Mouse (Mus musculus) hindbrain, embryonic 11.5 days (tissue): ENCODE measurements around the gene Prkn. TPM values are rescaled to one million over a fixed set of nuclear protein-coding genes. Genes with fewer than 3 reads are reported as not detected.
A peak's percentile ranks its signal among the peaks of the same experiment; 100 is the strongest.

ENCODE experiments used
- ATAC-seq: fragments of 200-750 bp; cut with Nextera tagmentation; 2 replicates; pipeline ENCODE4 v1.8.0; 2017; ENCODE audit warnings: mild to moderate bottlenecking, moderate TSS enrichment, moderate library complexity; ENCODE audit not compliant: low FRiP score
- DNase-seq: peaks from one replicate; pipeline ENCODE4 v3.0.0-alpha.2; 2015; ENCODE audit warnings: low spot score
- H3K27ac ChIP-seq: fragments of 300-500 bp; sonication (generic); 2 replicates; pipeline ENCODE4 v1.5.1; 2014; ENCODE audit warnings: mild to moderate bottlenecking, low read depth, low read length
- H3K27me3 ChIP-seq: fragments of 300-500 bp; sonication (generic); 2 replicates; pipeline ENCODE4 v1.6.1; 2014; ENCODE audit warnings: mild to moderate bottlenecking, low read length, moderate library complexity, mixed read lengths; ENCODE audit not compliant: control insufficient read depth, insufficient read depth
- H3K36me3 ChIP-seq: fragments of 300-500 bp; sonication (generic); 2 replicates; pipeline ENCODE4 v1.6.1; 2014; ENCODE audit warnings: mild to moderate bottlenecking, low read length, moderate library complexity, mixed read lengths; ENCODE audit not compliant: control insufficient read depth, insufficient read depth
- H3K4me1 ChIP-seq: fragments of 300-500 bp; sonication (generic); replicated peaks from 2 replicates; pipeline ENCODE4 v1.6.1; 2014; ENCODE audit warnings: low read length, mixed read lengths; ENCODE audit not compliant: control insufficient read depth, insufficient read depth
- H3K4me2 ChIP-seq: fragments of 300-500 bp; sonication (generic); replicated peaks from 2 replicates; pipeline ENCODE4 v1.6.1; 2014; ENCODE audit warnings: mild to moderate bottlenecking, low read depth, low read length
- H3K4me3 ChIP-seq: fragments of 300-500 bp; sonication (generic); 2 replicates; pipeline ENCODE4 v1.5.1; 2014; ENCODE audit warnings: low read depth, low read length
- H3K9ac ChIP-seq: fragments of 300-500 bp; sonication (generic); 2 replicates; pipeline ENCODE4 v1.6.1; 2014; ENCODE audit warnings: low read depth, low read length
- H3K9me3 ChIP-seq: fragments of 300-500 bp; sonication (generic); 2 replicates; pipeline ENCODE4 v1.6.1; 2016; ENCODE audit warnings: low read length; ENCODE audit not compliant: control insufficient read depth
- WGBS: fragments of 180-500 bp; shearing (Covaris S2); extraction: QIAGEN DNeasy Blood & Tissue Kit; methylation state at CpG from one replicate; pipeline ENCODE4 v1.1.7; 2014; 5-methylcytosine and 5-hydroxymethylcytosine counted together
- polyA plus RNA-seq: library from polyadenylated mRNA; unstranded; fragments of >200 nt; fragmentation: Nextera tagmentation; extraction: Ambion mirVana; gene quantifications from 2 replicates; pipeline ENCODE4 v1.2.1, GENCODE M21; 2014

Prkn gene
- polyA plus RNA-seq, 1 experiment from 2014 or later, result 1.9 TPM

DNA sequence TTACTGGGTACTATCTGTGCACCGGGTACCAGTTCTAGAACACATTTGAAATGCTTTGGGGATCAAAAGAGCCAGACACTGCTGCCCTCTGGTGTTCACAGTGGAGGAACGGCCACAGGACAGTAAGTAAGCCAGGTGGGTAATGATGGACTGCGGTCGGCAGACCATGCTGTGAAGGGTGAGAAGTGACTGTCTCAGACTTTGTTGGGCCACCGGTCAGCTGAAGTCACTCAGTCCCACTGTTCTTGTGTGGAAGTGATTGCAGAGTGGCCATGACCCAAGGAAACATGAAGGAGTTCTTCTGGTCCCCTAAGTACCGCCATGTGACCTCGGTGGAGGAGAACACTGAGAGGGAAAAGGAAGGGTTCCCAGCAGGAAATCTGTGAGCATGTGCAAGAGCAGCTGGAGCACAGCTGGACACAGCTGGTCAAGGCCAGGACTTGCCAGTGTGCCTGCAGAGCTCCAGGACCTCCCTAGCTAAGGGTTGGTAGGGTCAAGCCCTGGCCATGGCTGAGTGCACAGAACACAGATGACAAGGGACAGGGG lies 1135.0 kb downstream of the Prkn start:
- ATAC-seq, result no peak; the same call in 1 of the 2 replicates
- 37% methylated on average over 7 of the region's 7 CpGs for WGBS

DNA sequence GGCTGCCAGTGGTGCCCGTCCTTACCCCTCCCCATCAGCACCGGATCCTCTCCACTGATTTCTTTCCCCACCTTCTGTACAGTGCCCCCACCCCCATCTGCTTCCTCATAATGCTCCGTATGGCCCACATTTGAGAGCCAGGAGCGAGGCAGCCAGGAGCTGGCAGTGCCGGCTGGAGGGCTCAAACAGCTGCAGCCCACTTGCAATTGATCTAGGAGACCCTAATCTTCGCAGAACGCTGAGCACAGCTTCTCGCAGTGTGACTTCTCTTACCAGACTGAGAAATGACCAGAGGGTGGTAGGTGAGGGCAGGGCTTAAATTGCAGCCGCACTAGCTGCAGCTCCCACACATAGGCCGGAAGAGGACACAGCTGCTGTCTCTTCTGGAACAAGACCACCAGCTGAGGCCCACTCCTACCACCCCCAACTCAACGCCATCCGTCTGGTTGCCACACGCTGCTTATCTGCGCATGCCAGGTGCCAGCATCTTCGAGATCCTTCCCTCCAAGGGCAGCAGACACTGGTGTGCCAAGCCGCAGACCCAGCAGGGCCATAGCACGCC lies 1138.2 kb downstream of the Prkn start:
- DNase-seq, result peak; percentile 33
- Histone ChIP-seq H3K27me3 (no peaks in the 10 kb centered on the region), H3K4me3 (no peak overlapping the region), H3K36me3 (no peaks in the 10 kb centered on the region), H3K9me3 (no peaks in the 10 kb centered on the region), H3K4me2 (no peak overlapping the region), H3K9ac (no peak overlapping the region), H3K4me1 (no peaks in the 10 kb centered on the region), H3K27ac (no peak overlapping the region)
- 44% methylated on average over 17 of the region's 17 CpGs for WGBS
- ATAC-seq, result peak; percentile 49; the same call in 1 of the 2 replicates

More for the DNA sequence above, 1135.0 kb downstream of the Prkn start:
- Histone ChIP-seq H3K4me2 (no peak overlapping the region), H3K9ac (no peak overlapping the region), H3K36me3 (no peaks in the 10 kb centered on the region), H3K4me3 (no peak overlapping the region), H3K9me3 (no peaks in the 10 kb centered on the region), H3K4me1 (no peaks in the 10 kb centered on the region), H3K27ac (no peak overlapping the region), H3K27me3 (no peaks in the 10 kb centered on the region)
- peak; percentile 64 for DNase-seq

DNA sequence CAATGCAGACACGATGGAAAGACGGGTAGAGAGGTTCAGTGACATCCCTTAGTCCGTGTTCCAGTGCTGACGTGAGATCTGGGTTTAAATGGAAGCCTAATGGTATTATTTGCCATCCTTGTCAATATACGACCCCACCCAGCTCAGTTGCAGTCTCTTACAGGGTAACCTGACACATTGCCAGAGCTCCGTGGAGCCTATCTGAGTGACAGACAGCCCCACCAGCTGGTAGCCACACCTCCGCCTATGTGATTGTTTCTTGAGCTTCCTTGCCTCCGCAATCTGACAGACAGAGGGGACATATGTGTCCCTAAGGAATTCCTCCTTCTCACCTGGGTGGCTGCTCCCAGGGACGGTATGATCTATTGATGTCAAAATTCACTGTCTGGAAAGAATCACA lies 1141.5 kb downstream of the Prkn start:
- Histone ChIP-seq H3K4me3 (no peak overlapping the region), H3K9me3 (no peaks in the 10 kb centered on the region), H3K4me1 (no peaks in the 10 kb centered on the region), H3K9ac (no peak overlapping the region), H3K4me2 (no peak overlapping the region), H3K27me3 (no peaks in the 10 kb centered on the region), H3K36me3 (no peaks in the 10 kb centered on the region), H3K27ac (no peak overlapping the region)
- no peak for DNase-seq
- ATAC-seq, result no peak
- WGBS, result 78% methylated on average over 9 of the region's 9 CpGs

DNA sequence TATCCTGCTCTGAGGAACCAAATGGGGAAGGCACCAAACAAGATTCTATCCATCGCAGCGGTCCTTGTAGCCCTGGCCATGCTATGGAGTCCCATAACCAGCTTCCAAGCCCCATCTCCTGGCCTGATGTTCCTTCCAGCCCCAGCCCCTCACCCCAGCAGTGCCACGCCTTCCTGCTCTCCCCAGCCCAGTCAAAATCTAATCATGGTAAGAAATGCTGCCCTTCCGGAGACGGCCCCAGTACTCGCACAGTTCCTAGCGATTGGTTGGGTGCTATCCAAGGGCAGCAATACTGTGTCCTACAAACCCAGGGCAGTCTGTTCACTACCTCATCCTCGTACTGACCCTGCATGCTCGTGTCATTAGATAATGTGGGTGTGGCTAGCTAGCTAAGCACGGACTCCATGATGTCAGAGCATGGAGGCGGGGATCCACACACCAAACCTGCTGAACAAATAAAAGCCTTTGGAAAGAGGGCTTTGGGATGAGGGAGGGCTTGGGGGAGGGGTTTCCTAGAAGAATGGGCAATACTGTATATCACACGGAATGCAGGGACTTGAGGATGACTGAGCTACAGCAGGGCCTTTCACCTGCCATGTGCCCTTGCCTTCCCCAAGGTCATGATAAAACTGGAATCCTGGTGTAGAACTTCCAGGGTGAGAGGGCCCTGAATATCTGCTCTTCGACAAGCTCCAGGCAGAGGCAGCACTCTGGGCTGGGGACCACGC lies 1148.1 kb downstream of the Prkn start:
- no peak overlapping the region for H3K9ac ChIP-seq
- no peaks in the 10 kb centered on the region; the same call in 1 of the 2 replicates for H3K4me1 ChIP-seq
- H3K4me3 ChIP-seq, result no peak overlapping the region
- H3K9me3 ChIP-seq, result no peaks in the 10 kb centered on the region
- H3K4me2 ChIP-seq, result no peak overlapping the region
- no peak for ATAC-seq
- H3K27ac ChIP-seq, result no peak overlapping the region
- no peak for DNase-seq
- 79% methylated on average over 14 of the region's 14 CpGs for WGBS
- H3K27me3 ChIP-seq, result no peaks in the 10 kb centered on the region
- H3K36me3 ChIP-seq, result no peaks in the 10 kb centered on the region

DNA sequence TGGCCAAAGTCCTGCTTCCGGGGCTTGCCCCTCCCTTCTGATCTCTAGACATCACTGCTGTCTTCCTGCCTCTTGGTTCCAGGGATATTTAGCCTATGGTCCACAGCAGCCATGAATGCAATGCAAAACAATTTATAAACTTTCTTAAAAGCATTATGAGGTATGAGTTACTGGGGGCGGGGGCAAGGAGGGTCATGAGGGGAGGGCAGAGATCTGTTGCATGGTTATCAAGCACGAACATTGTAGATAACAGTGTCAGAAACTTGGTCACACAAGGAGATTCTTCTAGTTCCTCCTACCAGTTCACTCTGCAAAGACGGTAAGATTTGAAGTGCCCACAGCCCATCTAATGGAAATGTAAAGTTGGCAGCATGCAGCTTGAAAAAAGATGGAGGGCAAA lies 1149.1 kb downstream of the Prkn start:
- DNase-seq, result no peak
- no peak overlapping the region for H3K4me3 ChIP-seq
- H3K27me3 ChIP-seq, result no peaks in the 10 kb centered on the region
- WGBS, result 94% methylated on average over 4 of the region's 4 CpGs
- H3K9me3 ChIP-seq, result no peaks in the 10 kb centered on the region
- H3K4me2 ChIP-seq, result no peak overlapping the region
- no peak for ATAC-seq
- no peak overlapping the region for H3K9ac ChIP-seq
- no peak overlapping the region for H3K27ac ChIP-seq
- H3K36me3 ChIP-seq, result no peaks in the 10 kb centered on the region
- H3K4me1 ChIP-seq, result no peaks in the 10 kb centered on the region; the same call in 1 of the 2 replicates

DNA sequence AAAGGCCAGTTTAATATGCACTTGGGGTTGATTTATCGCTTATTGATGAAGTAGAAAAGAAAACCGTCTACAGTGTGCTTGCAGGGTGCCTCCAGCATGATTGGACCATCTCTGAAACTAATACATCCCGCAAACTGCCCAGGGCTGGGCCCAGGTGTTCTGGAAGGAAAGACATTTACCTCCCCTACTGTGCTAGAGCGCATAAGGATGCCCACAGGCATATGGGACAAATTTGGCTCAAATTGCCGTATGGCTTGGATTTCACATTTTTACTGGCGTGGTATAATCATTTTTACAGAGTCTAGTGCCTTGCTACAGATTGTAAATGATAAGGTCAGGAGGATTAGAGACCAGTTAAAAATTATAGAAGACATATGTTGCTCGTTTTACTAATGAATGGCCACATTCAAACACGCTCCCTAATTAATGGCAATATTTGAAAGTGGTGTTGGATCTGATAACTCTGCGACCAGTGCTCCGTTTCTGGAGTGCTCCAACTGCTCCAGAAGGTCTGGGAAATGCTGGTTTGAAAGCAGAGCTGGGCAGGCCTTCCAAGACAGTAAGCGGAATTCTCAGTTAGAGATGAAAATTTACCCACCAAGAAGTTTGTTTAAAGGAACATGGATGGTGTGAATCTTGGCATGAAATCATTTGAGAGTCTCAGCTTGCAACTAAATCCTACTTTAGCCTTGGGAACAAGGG lies 1150.4 kb downstream of the Prkn start:
- no peaks in the 10 kb centered on the region for H3K27me3 ChIP-seq
- no peak overlapping the region for H3K4me2 ChIP-seq
- H3K4me3 ChIP-seq, result no peak overlapping the region
- H3K27ac ChIP-seq, result no peak overlapping the region; the same call in 1 of the 2 replicates
- peak; percentile 14 for DNase-seq
- 78% methylated on average over 11 of the region's 11 CpGs for WGBS
- H3K9ac ChIP-seq, result no peak overlapping the region
- no peaks in the 10 kb centered on the region for H3K9me3 ChIP-seq
- no peak for ATAC-seq
- H3K4me1 ChIP-seq, result no peaks in the 10 kb centered on the region; the same call in 1 of the 2 replicates
- H3K36me3 ChIP-seq, result no peaks in the 10 kb centered on the region

DNA sequence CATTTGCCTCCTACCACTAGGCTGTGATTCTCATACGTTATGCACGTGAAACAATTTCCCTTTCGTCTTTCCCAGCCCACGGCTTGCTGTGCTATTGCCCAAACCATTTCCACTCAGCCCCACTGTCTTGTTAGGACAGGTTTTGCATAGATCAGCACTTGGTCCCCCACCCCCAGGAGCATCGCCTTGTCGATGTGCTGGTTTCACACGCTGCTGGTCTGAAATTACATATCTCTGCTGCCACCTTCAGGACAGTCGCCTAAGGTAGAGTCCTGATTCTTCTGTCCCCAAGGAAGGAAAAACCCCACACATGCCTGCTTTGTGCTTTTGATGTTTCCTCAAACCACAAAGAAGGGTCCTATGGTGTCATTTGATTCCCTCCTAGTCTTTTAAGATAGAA lies 1153.1 kb downstream of the Prkn start:
- H3K9me3 ChIP-seq, result no peaks in the 10 kb centered on the region
- no peak overlapping the region for H3K27ac ChIP-seq
- ATAC-seq (no peak; the same call in 1 of the 2 replicates), DNase-seq (peak; percentile 77)
- no peak overlapping the region for H3K9ac ChIP-seq
- no peaks in the 10 kb centered on the region for H3K27me3 ChIP-seq
- 27% methylated on average over 8 of the region's 8 CpGs for WGBS
- no peaks in the 10 kb centered on the region; the same call in 1 of the 2 replicates for H3K4me1 ChIP-seq
- H3K36me3 ChIP-seq, result no peaks in the 10 kb centered on the region
- no peak overlapping the region for H3K4me3 ChIP-seq
- H3K4me2 ChIP-seq, result no peak overlapping the region

DNA sequence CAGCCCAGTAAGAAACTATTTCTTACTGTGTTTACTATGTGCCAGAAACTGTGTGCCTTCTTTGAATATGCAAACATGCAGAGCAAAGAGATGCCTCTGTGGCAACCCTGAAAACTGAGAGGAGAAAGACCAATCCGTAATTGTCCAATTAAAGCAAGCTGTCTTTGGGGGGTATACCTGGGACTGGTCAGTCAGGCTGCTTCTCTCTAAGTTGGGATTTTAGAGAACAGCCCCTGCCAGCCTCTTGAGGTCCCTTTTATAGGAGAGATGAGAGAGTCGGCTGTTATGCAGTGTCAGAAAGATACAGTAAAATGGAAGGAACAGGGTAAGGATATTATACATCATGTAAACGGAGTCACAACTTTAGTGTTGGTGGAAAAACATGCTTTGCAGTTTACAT lies 1154.1 kb downstream of the Prkn start:
- Histone ChIP-seq H3K27ac (no peak overlapping the region), H3K4me1 (no peaks in the 10 kb centered on the region; the same call in 1 of the 2 replicates), H3K9me3 (no peaks in the 10 kb centered on the region), H3K9ac (no peak overlapping the region), H3K36me3 (no peaks in the 10 kb centered on the region), H3K27me3 (no peaks in the 10 kb centered on the region), H3K4me3 (no peak overlapping the region), H3K4me2 (no peak overlapping the region)
- DNase-seq, result no peak
- WGBS, result 84% methylated on average over 3 of the region's 3 CpGs
- ATAC-seq, result no peak
